Mouse (Mus musculus): Measurements from ENCODE around the gene Clec12b. TPM values are rescaled to one million over a fixed set of nuclear protein-coding genes. Genes with fewer than 3 reads are reported as not detected.

Gene Clec12b
- polyA plus RNA-seq, 1 experiment from 2014 or later = 0.45 TPM

DNA sequence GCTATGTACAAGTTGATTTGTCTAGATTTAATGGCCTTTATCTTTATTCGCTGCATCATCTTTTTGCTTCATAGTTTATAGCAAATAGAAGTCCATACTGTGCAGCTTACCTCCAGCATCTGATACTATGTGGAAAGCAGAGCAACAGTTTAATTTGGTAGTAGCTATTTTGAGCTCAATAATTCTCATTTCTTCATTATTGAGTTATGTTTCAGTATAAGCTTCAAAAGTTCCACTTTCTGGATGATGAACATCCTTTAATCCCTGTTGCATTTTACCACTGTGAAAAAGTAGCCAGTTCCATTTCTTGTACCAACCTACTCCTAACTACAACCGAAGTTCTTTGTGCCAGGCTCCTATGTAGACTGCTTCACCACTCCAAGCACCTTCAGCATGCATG lies 22.9 kb upstream of the Clec12b start, which contains the start of gene Clec9a:
Clec9a (plus strand) TSS at position 301 of the 400 bp plus-strand sequence.
- Histone ChIP-seq H3K36me3 (ENCODE audit: control insufficient read depth, insufficient read depth, low read length) (no peaks in the 10 kb centered on the region), H3K4me1 (ENCODE audit: control insufficient read depth, insufficient read depth, low read length) (no peaks in the 10 kb centered on the region), H3K27ac (ENCODE audit: low read length) (no peak within 1 kb of the TSS), H3K4me2 (ENCODE audit: low read length) (no peak within 1 kb of the TSS), H3K27me3 (ENCODE audit: control insufficient read depth, insufficient read depth, low read depth, low read length) (no peaks in the 10 kb centered on the region), H3K9ac (ENCODE audit: low read depth, low read length) (no peak within 1 kb of the TSS), H3K9me3 (replicated peaks; ENCODE audit: control insufficient read depth, low read length, poor library complexity, severe bottlenecking) (no peaks in the 10 kb centered on the region), H3K4me3 (ENCODE audit: low read depth, low read length) (no peak within 1 kb of the TSS)
- WGBS = 84% methylated on average over 2 of the region's 2 CpGs
- ATAC-seq = no peak

DNA sequence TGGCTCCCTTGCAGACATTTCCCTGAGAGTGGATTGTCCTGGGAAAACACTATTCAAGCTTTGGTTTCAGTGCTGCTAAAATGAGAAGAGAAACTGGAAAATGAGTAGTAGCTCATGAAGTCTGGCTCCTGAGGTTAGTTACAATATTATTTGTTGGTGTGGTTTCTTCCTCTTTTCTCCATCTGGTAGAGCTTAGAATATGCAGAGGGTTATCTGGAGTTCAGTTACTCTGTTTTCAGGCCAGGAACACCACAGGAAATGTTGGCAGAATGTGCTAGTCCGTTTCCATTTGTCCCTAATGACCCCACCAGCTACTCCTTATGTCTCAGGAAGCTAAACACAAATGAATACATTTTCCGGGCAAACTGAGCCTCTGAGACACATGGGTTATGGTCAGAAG lies 21.6 kb upstream of the Clec12b start:
- Histone ChIP-seq H3K9ac (ENCODE audit: low read depth, low read length) (no peak overlapping the region), H3K27ac (ENCODE audit: low read length) (no peak overlapping the region), H3K27me3 (ENCODE audit: control insufficient read depth, insufficient read depth, low read depth, low read length) (no peaks in the 10 kb centered on the region), H3K9me3 (replicated peaks; ENCODE audit: control insufficient read depth, low read length, poor library complexity, severe bottlenecking) (no peaks in the 10 kb centered on the region), H3K4me2 (ENCODE audit: low read length) (no peak overlapping the region), H3K4me3 (ENCODE audit: low read depth, low read length) (no peak overlapping the region), H3K36me3 (ENCODE audit: control insufficient read depth, insufficient read depth, low read length) (no peaks in the 10 kb centered on the region), H3K4me1 (ENCODE audit: control insufficient read depth, insufficient read depth, low read length) (no peaks in the 10 kb centered on the region)
- no peak for ATAC-seq
- 63% methylated on average over 2 of the region's 2 CpGs for whole genome bisulfite sequencing

DNA sequence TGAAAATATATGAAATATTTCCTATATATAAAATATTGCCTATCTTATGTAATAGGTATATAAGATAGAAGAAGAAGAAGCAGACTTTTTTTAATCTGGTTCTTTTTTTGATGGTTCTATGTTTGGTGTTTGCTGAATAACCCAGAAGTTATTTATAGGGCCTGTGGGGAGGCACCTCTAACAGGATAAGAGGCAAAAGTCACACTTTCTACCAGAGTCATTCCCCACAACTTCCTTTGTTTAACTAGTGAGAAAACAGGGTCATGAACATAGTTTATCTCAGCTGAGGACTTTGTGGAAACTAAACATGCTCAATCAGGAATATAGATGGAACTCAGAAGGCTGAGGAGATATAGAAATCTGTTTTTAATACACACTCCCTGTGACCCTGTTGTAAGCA lies 20.3 kb upstream of the Clec12b start:
- Histone ChIP-seq H3K4me3 (ENCODE audit: low read depth, low read length) (no peak overlapping the region), H3K27ac (ENCODE audit: low read length) (no peak overlapping the region), H3K9me3 (replicated peaks; ENCODE audit: control insufficient read depth, low read length, poor library complexity, severe bottlenecking) (no peaks in the 10 kb centered on the region), H3K27me3 (ENCODE audit: control insufficient read depth, insufficient read depth, low read depth, low read length) (no peaks in the 10 kb centered on the region), H3K4me1 (ENCODE audit: control insufficient read depth, insufficient read depth, low read length) (no peaks in the 10 kb centered on the region), H3K9ac (ENCODE audit: low read depth, low read length) (no peak overlapping the region), H3K4me2 (ENCODE audit: low read length) (no peak overlapping the region), H3K36me3 (ENCODE audit: control insufficient read depth, insufficient read depth, low read length) (no peaks in the 10 kb centered on the region)
- no peak for ATAC-seq

DNA sequence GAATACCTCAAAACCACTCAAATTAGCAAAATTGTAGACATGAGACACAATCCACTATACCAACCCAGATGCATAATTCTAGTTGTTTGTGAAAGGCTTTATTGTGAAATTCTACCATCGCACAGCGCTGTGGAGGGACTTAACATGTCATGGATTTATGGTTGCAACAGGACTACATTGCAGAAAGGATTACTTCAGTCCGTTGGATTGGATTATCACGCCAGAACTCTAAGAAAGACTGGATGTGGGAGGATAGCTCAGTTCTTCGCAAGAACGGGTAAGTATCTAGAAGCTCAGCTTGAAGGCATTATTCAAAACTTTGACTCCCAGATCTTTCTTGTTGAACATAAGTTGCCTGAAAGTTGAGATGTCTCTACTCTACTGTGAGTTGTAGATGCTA lies 17.7 kb upstream of the Clec12b start:
- Histone ChIP-seq H3K36me3 (ENCODE audit: control insufficient read depth, insufficient read depth, low read length) (no peaks in the 10 kb centered on the region), H3K9me3 (replicated peaks; ENCODE audit: control insufficient read depth, low read length, poor library complexity, severe bottlenecking) (no peaks in the 10 kb centered on the region)
- no peak for ATAC-seq

DNA sequence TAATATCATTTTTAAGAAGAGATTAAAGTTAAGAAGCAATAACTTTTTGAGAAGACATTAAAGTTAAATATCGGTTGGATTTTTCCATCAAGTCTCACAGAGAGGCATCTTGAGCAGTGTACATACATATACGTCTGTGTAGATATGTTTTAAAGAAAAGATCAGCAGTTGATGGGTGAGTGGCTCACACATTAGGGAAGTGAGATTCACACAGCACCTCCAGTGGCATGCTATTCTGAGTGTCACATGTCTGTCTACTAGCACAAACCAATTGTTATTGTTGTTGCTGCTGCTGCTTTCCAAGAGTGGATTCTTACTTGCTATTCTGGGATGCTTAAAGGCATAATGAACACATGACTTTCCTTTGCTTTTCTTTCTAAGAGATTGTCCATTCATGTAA lies 16.7 kb upstream of the Clec12b start:
- Histone ChIP-seq H3K36me3 (ENCODE audit: control insufficient read depth, insufficient read depth, low read length) (no peaks in the 10 kb centered on the region), H3K27ac (ENCODE audit: low read length) (no peak overlapping the region), H3K4me3 (ENCODE audit: low read depth, low read length) (no peak overlapping the region), H3K9ac (ENCODE audit: low read depth, low read length) (no peak overlapping the region), H3K27me3 (ENCODE audit: control insufficient read depth, insufficient read depth, low read depth, low read length) (no peaks in the 10 kb centered on the region), H3K4me1 (ENCODE audit: control insufficient read depth, insufficient read depth, low read length) (no peaks in the 10 kb centered on the region), H3K9me3 (replicated peaks; ENCODE audit: control insufficient read depth, low read length, poor library complexity, severe bottlenecking) (no peaks in the 10 kb centered on the region), H3K4me2 (ENCODE audit: low read length) (no peak overlapping the region)
- no peak for ATAC-seq
- 92% methylated on average over 2 of the region's 2 CpGs for WGBS

More for the DNA sequence above, 17.7 kb upstream of the Clec12b start:
- whole genome bisulfite sequencing = 39% methylated on average over 6 of the region's 6 CpGs
- H3K4me3 ChIP-seq (ENCODE audit: low read depth, low read length) = no peak overlapping the region
- no peak overlapping the region for H3K27ac ChIP-seq (ENCODE audit: low read length)
- no peaks in the 10 kb centered on the region for H3K27me3 ChIP-seq (ENCODE audit: control insufficient read depth, insufficient read depth, low read depth, low read length)
- H3K9ac ChIP-seq (ENCODE audit: low read depth, low read length) = no peak overlapping the region
- no peaks in the 10 kb centered on the region for H3K4me1 ChIP-seq (ENCODE audit: control insufficient read depth, insufficient read depth, low read length)
- no peak overlapping the region for H3K4me2 ChIP-seq (ENCODE audit: low read length)

DNA sequence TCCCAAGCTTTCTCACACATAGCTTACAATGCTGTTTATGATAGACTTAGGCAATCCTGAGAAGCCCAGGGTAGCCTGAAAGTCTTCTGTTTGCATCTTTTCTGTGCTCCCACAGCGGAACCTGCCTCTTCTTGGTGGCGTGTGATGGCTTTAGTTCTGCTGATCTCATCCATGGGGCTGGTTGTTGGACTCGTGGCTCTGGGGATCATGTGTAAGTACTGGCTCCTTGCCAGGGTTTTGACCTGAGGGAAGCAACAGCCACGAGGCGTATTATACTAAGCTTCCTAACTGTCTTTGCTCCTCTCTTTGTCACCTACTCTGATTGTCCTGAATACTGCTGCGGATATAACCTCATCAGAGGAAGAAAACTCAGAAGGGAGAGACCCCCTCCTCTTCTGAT lies 14.3 kb upstream of the Clec12b start:
- H3K4me2 ChIP-seq (ENCODE audit: low read length) = no peak overlapping the region
- H3K4me1 ChIP-seq (ENCODE audit: control insufficient read depth, insufficient read depth, low read length) = no peaks in the 10 kb centered on the region
- H3K4me3 ChIP-seq (ENCODE audit: low read depth, low read length) = no peak overlapping the region
- ATAC-seq = no peak
- H3K9me3 ChIP-seq (replicated peaks; ENCODE audit: control insufficient read depth, low read length, poor library complexity, severe bottlenecking) = no peaks in the 10 kb centered on the region
- H3K27ac ChIP-seq (ENCODE audit: low read length) = no peak overlapping the region
- no peak overlapping the region for H3K9ac ChIP-seq (ENCODE audit: low read depth, low read length)
- H3K36me3 ChIP-seq (ENCODE audit: control insufficient read depth, insufficient read depth, low read length) = no peaks in the 10 kb centered on the region
- WGBS = 67% methylated on average over 6 of the region's 6 CpGs
- no peaks in the 10 kb centered on the region for H3K27me3 ChIP-seq (ENCODE audit: control insufficient read depth, insufficient read depth, low read depth, low read length)

DNA sequence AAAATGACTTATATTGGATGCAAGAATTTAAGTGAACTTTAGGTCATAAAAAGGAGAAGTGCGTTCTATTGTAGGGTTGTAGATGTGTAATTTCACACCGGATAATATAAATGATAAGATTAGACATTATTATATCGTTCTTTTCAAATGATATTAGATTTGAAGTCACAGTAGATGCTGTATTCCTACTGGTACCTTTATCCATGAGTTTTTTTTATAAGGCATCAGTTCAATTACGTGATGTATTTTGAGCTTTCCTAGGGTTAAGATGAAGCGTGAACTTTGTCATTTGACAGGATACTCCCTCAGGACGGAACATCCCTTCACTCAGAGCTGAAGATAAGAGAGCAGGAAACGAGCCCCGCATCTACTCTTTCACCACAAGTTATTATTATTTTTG lies 11.3 kb upstream of the Clec12b start, which contains the start of gene Clec1b:
Clec1b (plus strand) TSS at position 301 of the 400 bp plus-strand sequence.
- Histone ChIP-seq H3K27me3 (ENCODE audit: control insufficient read depth, insufficient read depth, low read depth, low read length) (no peaks in the 10 kb centered on the region), H3K36me3 (ENCODE audit: control insufficient read depth, insufficient read depth, low read length) (no peaks in the 10 kb centered on the region), H3K9ac (ENCODE audit: low read depth, low read length) (no peak within 1 kb of the TSS), H3K27ac (ENCODE audit: low read length) (no peak within 1 kb of the TSS), H3K4me3 (ENCODE audit: low read depth, low read length) (no peak within 1 kb of the TSS), H3K4me1 (ENCODE audit: control insufficient read depth, insufficient read depth, low read length) (no peaks in the 10 kb centered on the region), H3K9me3 (replicated peaks; ENCODE audit: control insufficient read depth, low read length, poor library complexity, severe bottlenecking) (no peaks in the 10 kb centered on the region), H3K4me2 (ENCODE audit: low read length) (no peak within 1 kb of the TSS)
- ATAC-seq = no peak
- WGBS = 83% methylated on average over 8 of the region's 8 CpGs

DNA sequence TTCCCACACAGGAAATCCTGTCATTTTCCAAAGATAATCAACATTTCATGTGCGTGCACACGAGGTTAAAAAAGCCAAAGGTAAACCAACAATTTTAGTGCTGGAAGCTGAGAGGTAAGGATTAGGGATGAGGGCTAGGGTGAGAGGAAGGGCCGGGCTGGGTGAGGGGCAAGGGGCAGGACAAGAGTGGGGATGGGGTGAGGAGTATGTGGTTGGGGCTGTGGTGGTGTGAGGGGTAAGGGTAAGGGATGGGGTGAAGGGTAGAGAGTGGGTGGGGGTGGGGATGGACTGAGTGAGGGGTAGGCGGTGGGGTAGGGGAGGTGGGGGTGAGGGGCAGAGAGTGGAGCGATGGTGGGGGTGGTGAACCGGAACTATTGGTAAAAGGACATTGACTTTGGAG lies 8.1 kb upstream of the Clec12b start:
- no peak overlapping the region for H3K4me3 ChIP-seq (ENCODE audit: low read depth, low read length)
- ATAC-seq = peak; percentile 77
- no peaks in the 10 kb centered on the region for H3K36me3 ChIP-seq (ENCODE audit: control insufficient read depth, insufficient read depth, low read length)
- H3K27me3 ChIP-seq (ENCODE audit: control insufficient read depth, insufficient read depth, low read depth, low read length) = no peaks in the 10 kb centered on the region
- H3K4me2 ChIP-seq (ENCODE audit: low read length) = no peak overlapping the region
- no peaks in the 10 kb centered on the region for H3K9me3 ChIP-seq (replicated peaks; ENCODE audit: control insufficient read depth, low read length, poor library complexity, severe bottlenecking)
- 86% methylated on average over 6 of the region's 6 CpGs for WGBS
- no peak overlapping the region for H3K27ac ChIP-seq (ENCODE audit: low read length)
- H3K4me1 ChIP-seq (ENCODE audit: control insufficient read depth, insufficient read depth, low read length) = no peaks in the 10 kb centered on the region
- no peak overlapping the region for H3K9ac ChIP-seq (ENCODE audit: low read depth, low read length)

DNA sequence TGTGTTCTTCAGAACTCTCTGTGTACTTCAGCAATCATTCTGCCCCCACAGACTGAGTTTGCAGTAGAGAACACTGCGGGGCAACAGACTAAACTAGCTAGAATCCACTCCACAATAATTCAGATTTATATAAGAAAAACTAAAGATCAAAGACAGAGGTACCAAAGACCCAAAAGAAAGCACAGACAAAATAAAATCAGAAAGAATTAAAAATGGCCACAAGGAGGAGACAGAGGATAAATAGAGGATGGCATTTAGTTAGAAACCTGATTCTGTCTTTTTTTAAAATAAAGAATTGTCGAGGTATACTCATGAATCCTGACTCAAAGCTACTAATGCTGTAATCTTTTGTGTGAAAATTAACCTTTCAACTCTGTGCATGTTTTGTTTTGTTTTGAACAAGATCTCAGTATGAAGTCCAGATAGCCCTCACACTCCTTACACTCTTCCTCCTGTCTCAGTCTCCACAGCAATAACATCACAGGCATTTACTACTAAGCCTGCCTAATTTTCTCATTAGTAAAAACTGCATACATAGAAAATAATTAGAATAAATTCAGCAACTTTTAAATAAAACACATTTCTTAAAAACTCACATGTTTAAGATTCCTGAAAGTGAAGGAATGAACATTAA lies 7.5 kb upstream of the Clec12b start:
- no peaks in the 10 kb centered on the region for H3K4me1 ChIP-seq (ENCODE audit: control insufficient read depth, insufficient read depth, low read length)
- WGBS = 38% methylated on average over 2 of the region's 2 CpGs
- H3K36me3 ChIP-seq (ENCODE audit: control insufficient read depth, insufficient read depth, low read length) = no peaks in the 10 kb centered on the region
- ATAC-seq = peak; percentile 73
- H3K27ac ChIP-seq (ENCODE audit: low read length) = no peak overlapping the region
- no peaks in the 10 kb centered on the region for H3K9me3 ChIP-seq (replicated peaks; ENCODE audit: control insufficient read depth, low read length, poor library complexity, severe bottlenecking)
- H3K4me3 ChIP-seq (ENCODE audit: low read depth, low read length) = no peak overlapping the region
- H3K9ac ChIP-seq (ENCODE audit: low read depth, low read length) = no peak overlapping the region
- no peak overlapping the region for H3K4me2 ChIP-seq (ENCODE audit: low read length)
- H3K27me3 ChIP-seq (ENCODE audit: control insufficient read depth, insufficient read depth, low read depth, low read length) = no peaks in the 10 kb centered on the region
